Mouse (Mus musculus) limb, embryonic 15.5 days (tissue): Measurements from ENCODE around the gene Tmem191c. TPM values are rescaled to one million over a fixed set of nuclear protein-coding genes. Genes with fewer than 3 reads are reported as not detected.

Experiments used
- ATAC-seq: fragments of 200-750 bp; cut with Nextera tagmentation; 2 replicates; pipeline ENCODE4 v1.8.0; 2017; ENCODE audit warnings: low read depth, moderate TSS enrichment; ENCODE audit not compliant: insufficient number of reproducible peaks, low FRiP score, low TSS enrichment
- H3K27ac ChIP-seq: fragments of 300-500 bp; sonication (generic); 2 replicates; pipeline ENCODE4 v1.5.1; 2015; ENCODE audit warnings: moderate library complexity, mild to moderate bottlenecking, inconsistent platforms
- H3K27me3 ChIP-seq: fragments of 300-500 bp; sonication (generic); 2 replicates; pipeline ENCODE4 v1.6.1; 2015; ENCODE audit warnings: inconsistent platforms
- H3K36me3 ChIP-seq: fragments of 300-500 bp; sonication (generic); 2 replicates; pipeline ENCODE4 v1.6.1; 2015; ENCODE audit warnings: inconsistent platforms
- H3K4me1 ChIP-seq: fragments of 300-500 bp; sonication (generic); 2 replicates; pipeline ENCODE4 v1.6.1; 2015; ENCODE audit warnings: inconsistent platforms
- H3K4me2 ChIP-seq: fragments of 300-500 bp; sonication (generic); 2 replicates; pipeline ENCODE4 v1.6.1; 2015; ENCODE audit warnings: mild to moderate bottlenecking, inconsistent platforms
- H3K4me3 ChIP-seq: fragments of 300-500 bp; sonication (generic); 2 replicates; pipeline ENCODE4 v1.5.1; 2015; ENCODE audit warnings: mild to moderate bottlenecking, inconsistent platforms
- H3K9ac ChIP-seq: fragments of 300-500 bp; sonication (generic); 2 replicates; pipeline ENCODE4 v1.6.1; 2015; ENCODE audit warnings: inconsistent platforms
- H3K9me3 ChIP-seq: fragments of 300-500 bp; sonication (generic); 2 replicates; pipeline ENCODE4 v1.6.1; 2016; ENCODE audit warnings: inconsistent platforms
- WGBS: fragments of 180-500 bp; shearing (Covaris S2); methylation state at CpG from one replicate; pipeline ENCODE4 v1.1.7; 2015; 5-methylcytosine and 5-hydroxymethylcytosine counted together
- polyA plus RNA-seq: library from polyadenylated mRNA; unstranded; fragments of >200 nt; fragmentation: Nextera tagmentation; extraction: Ambion mirVana; gene quantifications from 2 replicates; pipeline ENCODE4 v1.2.1, GENCODE M21; 2015

Gene Tmem191c
- polyA plus RNA-seq, 1 experiment from 2014 or later: 10.2 TPM

GRCm38 (mm10) chr16:17303521-17304245 is 27.8 kb downstream of the Tmem191c start:
- no peak overlapping the region for H3K9ac ChIP-seq
- H3K4me3 ChIP-seq: no peak overlapping the region
- H3K27ac ChIP-seq: no peak overlapping the region
- WGBS: 87% methylated on average over 5 of the region's 5 CpGs
- H3K4me1 ChIP-seq: no peaks in the 10 kb centered on the region
- H3K36me3 ChIP-seq: peaks cover 83% of the 10 kb centered on the region
- H3K9me3 ChIP-seq: no peaks in the 10 kb centered on the region
- ATAC-seq: no peak
- H3K4me2 ChIP-seq: no peak overlapping the region
- no peaks in the 10 kb centered on the region for H3K27me3 ChIP-seq

DNA sequence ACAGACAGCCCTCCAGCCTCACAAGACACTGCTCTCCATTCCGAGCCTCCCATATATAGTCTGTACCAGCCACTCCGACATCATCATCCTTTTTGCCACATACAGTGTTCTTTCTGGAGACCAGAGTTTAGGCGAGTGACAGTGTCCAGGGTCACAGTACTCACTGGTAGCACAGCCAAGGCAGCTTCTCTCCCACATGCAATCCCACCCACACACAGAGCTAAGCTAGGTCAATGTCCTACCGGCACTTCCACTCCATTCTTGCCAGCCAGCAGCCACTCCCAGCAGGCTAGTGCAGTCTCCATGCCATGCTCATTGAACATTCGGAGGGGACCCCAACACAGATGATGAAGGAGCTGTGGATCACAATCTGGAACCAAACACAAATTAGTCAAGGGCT is 31.6 kb downstream of the Tmem191c start:
- no peak overlapping the region for H3K4me2 ChIP-seq
- H3K27ac ChIP-seq: no peak overlapping the region
- no peak for ATAC-seq
- no peak overlapping the region for H3K4me3 ChIP-seq
- H3K36me3 ChIP-seq: peaks cover 85% of the 10 kb centered on the region
- no peaks in the 10 kb centered on the region for H3K9me3 ChIP-seq
- H3K4me1 ChIP-seq: no peaks in the 10 kb centered on the region
- WGBS: 93% methylated on average over 5 of the region's 5 CpGs
- no peaks in the 10 kb centered on the region for H3K27me3 ChIP-seq
- H3K9ac ChIP-seq: no peak overlapping the region

- H3K9me3 ChIP-seq: no peaks in the 10 kb centered on the region
- 87% methylated on average over 10 of the region's 10 CpGs for WGBS
- no peak overlapping the region for H3K4me3 ChIP-seq
- no peak overlapping the region for H3K4me2 ChIP-seq
- H3K27me3 ChIP-seq: no peaks in the 10 kb centered on the region
- no peak overlapping the region for H3K9ac ChIP-seq
- peaks cover 81% of the 10 kb centered on the region for H3K36me3 ChIP-seq
- ATAC-seq: no peak
- H3K27ac ChIP-seq: no peak overlapping the region
- H3K4me1 ChIP-seq: no peaks in the 10 kb centered on the region
These were observed 33.2 kb downstream of the Tmem191c start for GRCm38 (mm10) chr16:17309036-17309435.

DNA sequence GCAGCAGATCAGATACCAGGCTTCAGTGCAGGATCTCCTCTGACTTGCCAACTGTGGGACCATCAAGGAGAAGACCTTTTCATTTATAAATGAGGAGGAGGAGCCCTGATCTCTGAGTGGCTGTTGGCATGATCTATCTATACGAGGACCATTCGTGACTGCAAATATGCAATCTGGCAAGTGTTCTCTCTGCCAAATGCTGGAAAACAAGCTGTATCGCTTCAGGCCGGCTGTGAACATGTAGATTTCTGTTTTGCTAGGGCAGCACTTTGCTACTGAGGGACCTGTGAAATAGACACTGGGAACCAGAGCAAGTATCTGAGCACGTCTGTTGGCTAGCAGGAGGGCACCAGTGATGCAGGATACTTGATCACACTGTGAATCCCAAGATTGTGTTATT is 36.7 kb downstream of the Tmem191c start:
- no peaks in the 10 kb centered on the region for H3K9me3 ChIP-seq
- H3K9ac ChIP-seq: no peak overlapping the region
- H3K36me3 ChIP-seq: peaks cover 82% of the 10 kb centered on the region
- H3K4me3 ChIP-seq: no peak overlapping the region
- no peaks in the 10 kb centered on the region for H3K4me1 ChIP-seq
- H3K4me2 ChIP-seq: no peak overlapping the region
- no peak for ATAC-seq
- no peak overlapping the region for H3K27ac ChIP-seq
- WGBS: 93% methylated on average over 5 of the region's 5 CpGs
- no peaks in the 10 kb centered on the region for H3K27me3 ChIP-seq

- H3K4me1 ChIP-seq: no peaks in the 10 kb centered on the region
- H3K36me3 ChIP-seq: peaks cover 62% of the 10 kb centered on the region
- H3K27ac ChIP-seq: no peak overlapping the region
- WGBS: 91% methylated on average over 7 of the region's 7 CpGs
- H3K27me3 ChIP-seq: no peaks in the 10 kb centered on the region
- no peaks in the 10 kb centered on the region for H3K9me3 ChIP-seq
- H3K9ac ChIP-seq: no peak overlapping the region
- H3K4me3 ChIP-seq: no peak overlapping the region
- no peak for ATAC-seq
- H3K4me2 ChIP-seq: no peak overlapping the region
These were observed 40.7 kb downstream of the Tmem191c start for GRCm38 (mm10) chr16:17316554-17316953.

- no peak overlapping the region for H3K9ac ChIP-seq
- H3K9me3 ChIP-seq: no peaks in the 10 kb centered on the region
- H3K4me3 ChIP-seq: no peak overlapping the region
- H3K27ac ChIP-seq: no peak overlapping the region
- peaks cover 60% of the 10 kb centered on the region for H3K36me3 ChIP-seq
- ATAC-seq: no peak
- H3K4me2 ChIP-seq: no peak overlapping the region
- WGBS: 61% methylated on average over 5 of the region's 5 CpGs
- no peaks in the 10 kb centered on the region for H3K27me3 ChIP-seq
- no peaks in the 10 kb centered on the region for H3K4me1 ChIP-seq
These were observed 45.6 kb downstream of the Tmem191c start for GRCm38 (mm10) chr16:17321481-17321880.

DNA sequence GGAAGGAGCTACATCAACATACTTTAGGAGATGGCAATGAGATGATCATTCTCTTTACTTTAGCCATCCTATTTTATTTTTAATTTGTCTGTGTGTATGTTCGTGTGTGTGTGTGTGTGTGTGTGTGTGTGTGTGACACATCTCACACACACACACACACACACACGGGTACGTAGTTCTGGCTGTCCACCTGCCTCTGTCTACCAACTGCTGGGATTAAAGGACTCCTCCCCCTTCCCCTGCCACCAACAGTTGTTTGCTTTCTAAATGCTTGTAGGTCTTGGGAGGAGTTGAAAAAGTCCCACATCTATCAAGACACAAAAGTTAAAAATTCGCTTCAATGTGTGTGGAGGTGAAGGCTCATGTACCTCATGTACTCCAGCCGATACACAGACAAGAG is 48.9 kb downstream of the Tmem191c start:
- no peak overlapping the region for H3K4me2 ChIP-seq
- ATAC-seq: no peak
- H3K27ac ChIP-seq: no peak overlapping the region
- H3K4me3 ChIP-seq: no peak overlapping the region
- no peaks in the 10 kb centered on the region for H3K9me3 ChIP-seq
- H3K27me3 ChIP-seq: no peaks in the 10 kb centered on the region
- no peaks in the 10 kb centered on the region for H3K4me1 ChIP-seq
- WGBS: 88% methylated on average over 5 of the region's 5 CpGs
- peaks cover 38% of the 10 kb centered on the region for H3K36me3 ChIP-seq
- H3K9ac ChIP-seq: no peak overlapping the region

DNA sequence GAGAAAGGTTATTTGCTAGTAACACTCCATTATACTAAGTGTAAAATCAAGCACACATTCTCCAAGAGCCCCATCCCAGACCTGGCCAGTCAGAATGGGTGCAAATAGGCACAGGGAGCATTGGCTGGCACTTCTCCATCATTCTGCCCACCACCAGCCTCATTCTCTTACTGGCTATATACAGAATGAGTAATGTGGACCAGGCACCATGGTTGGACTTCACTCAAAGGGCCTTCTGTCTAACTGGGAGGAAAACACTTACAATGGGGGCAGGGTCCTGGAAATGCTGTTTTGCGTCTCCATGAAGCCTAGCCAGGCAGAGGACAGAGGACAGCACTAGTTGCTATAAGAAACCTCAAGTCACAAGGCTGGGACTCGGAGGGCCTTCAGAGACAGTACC is 50.2 kb downstream of the Tmem191c start:
- Histone ChIP-seq H3K36me3 (peaks cover 38% of the 10 kb centered on the region), H3K4me3 (no peak overlapping the region), H3K9ac (no peak overlapping the region), H3K9me3 (no peaks in the 10 kb centered on the region), H3K4me1 (no peaks in the 10 kb centered on the region), H3K27ac (no peak overlapping the region), H3K27me3 (no peaks in the 10 kb centered on the region), H3K4me2 (no peak overlapping the region)
- 86% methylated on average over 2 of the region's 2 CpGs for WGBS
- ATAC-seq: no peak

GRCm38 (mm10) chr16:17329848-17330570 is 54.1 kb downstream of the Tmem191c start:
- Histone ChIP-seq H3K4me1 (no peaks in the 10 kb centered on the region), H3K4me3 (no peak overlapping the region), H3K27ac (no peak overlapping the region), H3K9ac (no peak overlapping the region), H3K36me3 (peaks cover 12% of the 10 kb centered on the region), H3K27me3 (no peaks in the 10 kb centered on the region), H3K9me3 (no peaks in the 10 kb centered on the region), H3K4me2 (no peak overlapping the region)
- no peak for ATAC-seq
- 85% methylated on average over 1 of the region's 1 CpGs for WGBS

DNA sequence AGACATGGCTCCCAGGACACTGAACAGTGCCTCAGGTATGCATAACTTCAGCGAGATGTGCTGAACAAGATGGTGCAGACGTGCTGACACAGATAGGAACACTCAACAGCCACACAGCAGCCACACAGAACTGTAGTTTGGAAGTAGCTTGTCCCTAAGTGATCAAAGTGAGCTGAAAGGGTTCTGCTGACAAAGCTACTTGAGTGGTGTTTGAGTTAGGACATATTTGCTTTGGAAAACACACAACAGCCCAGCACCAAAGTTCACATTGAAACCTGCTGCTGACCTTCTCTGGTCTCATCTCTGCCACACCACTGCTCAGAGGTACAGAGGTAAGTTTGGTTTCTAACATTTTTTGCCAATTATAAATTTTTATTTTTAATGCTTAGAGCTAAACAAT is 55.2 kb downstream of the Tmem191c start, which contains the start of gene Serpind1:
Serpind1 (plus strand) TSS at position 256 of the 400 bp plus-strand sequence.
- no peak within 1 kb of the TSS for H3K4me3 ChIP-seq
- ATAC-seq: no peak
- no peaks in the 10 kb centered on the region for H3K4me1 ChIP-seq
- no peak within 1 kb of the TSS for H3K4me2 ChIP-seq
- WGBS: 78% methylated on average over 2 of the region's 2 CpGs
- H3K36me3 ChIP-seq: peaks cover 4% of the 10 kb centered on the region; the same call in 1 of the 2 replicates
- H3K27ac ChIP-seq: no peak within 1 kb of the TSS
- no peak within 1 kb of the TSS for H3K9ac ChIP-seq
- H3K27me3 ChIP-seq: no peaks in the 10 kb centered on the region
- no peaks in the 10 kb centered on the region for H3K9me3 ChIP-seq

DNA sequence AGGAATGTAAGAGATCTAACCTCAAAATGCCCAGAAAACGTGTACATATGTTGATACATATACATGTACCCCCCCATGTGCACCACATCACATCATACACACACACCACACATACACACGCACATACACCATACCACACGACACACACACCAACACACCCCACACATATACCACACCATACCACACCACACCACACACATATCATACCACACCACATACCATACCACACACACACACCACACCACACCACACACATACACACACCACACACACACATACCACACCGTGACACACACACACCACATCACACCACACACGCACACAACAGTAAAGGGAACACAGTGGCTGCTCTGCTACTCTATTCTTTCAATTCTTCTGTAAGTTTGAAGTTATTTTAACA is 56.0 kb downstream of the Tmem191c start:
- Histone ChIP-seq H3K27me3 (no peaks in the 10 kb centered on the region), H3K27ac (no peak overlapping the region), H3K4me1 (no peaks in the 10 kb centered on the region), H3K36me3 (peaks cover 10% of the 10 kb centered on the region; the same call in 1 of the 2 replicates), H3K4me3 (no peak overlapping the region), H3K4me2 (no peak overlapping the region), H3K9me3 (no peaks in the 10 kb centered on the region), H3K9ac (no peak overlapping the region)
- no peak for ATAC-seq
- WGBS: 91% methylated on average over 5 of the region's 5 CpGs
